ENCODE assay signal across 2 mouse cellular contexts in the genomic region with DNA sequence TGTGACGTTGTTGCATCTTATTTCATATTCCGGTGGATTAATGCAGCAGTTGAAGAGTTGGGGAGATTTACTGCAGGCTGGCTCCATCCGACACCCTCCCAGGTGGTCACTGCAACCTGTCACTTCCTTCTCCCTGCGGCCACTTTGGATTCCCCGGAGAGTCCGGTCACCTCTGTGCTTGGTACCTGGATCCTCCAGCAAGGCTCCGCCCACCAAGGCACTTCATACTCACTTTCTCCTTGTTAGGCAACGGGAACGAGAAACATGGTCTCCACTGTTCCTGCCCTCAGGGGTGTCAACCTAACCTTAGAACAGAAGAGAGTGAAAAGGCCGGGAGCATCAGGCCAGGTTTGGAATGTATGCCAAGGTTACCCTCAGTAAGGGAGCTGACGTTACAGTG.
TF ChIP-seq lines count a peak whose summit lies in the region.

No protein-coding gene starts in this region.

TF ChIP-seq in MEL, 35 proteins besides CTCF, POLR2A, EP300 and RAD21 (continued from another document):
- TF ChIP-seq POLR2AphosphoS5 (IDR thresholded peaks at IDR 0.05; ENCODE audit: borderline replicate concordance, low read depth, low read length): no peak
- TF ChIP-seq TCF12 (IDR thresholded peaks at IDR 0.05; ENCODE audit: low read depth, low read length): no peak
- TF ChIP-seq ZC3H11A (IDR thresholded peaks at IDR 0.05; ENCODE audit: low read depth, low read length): no peak
- no peak for TF ChIP-seq USF2 (IDR thresholded peaks at IDR 0.05; ENCODE audit: borderline replicate concordance in 1 of 2, insufficient read depth in 1 of 2, low read depth in 1 of 2, low read length in 2 of 2)
- TF ChIP-seq UBTF (IDR thresholded peaks at IDR 0.05; ENCODE audit: borderline replicate concordance, insufficient read depth, low read depth, low read length): no peak
- TF ChIP-seq ELF1 (IDR thresholded peaks at IDR 0.05; ENCODE audit: low read depth, low read length): no peak
- no peak for TF ChIP-seq MEF2A (IDR thresholded peaks at IDR 0.05; ENCODE audit: extremely low read depth, insufficient replicate concordance, low read depth, low read length, poor library complexity, severe bottlenecking)
- TF ChIP-seq ZNF384 (IDR thresholded peaks at IDR 0.05; ENCODE audit: low read depth, low read length): no peak
- TF ChIP-seq MYC (IDR thresholded peaks at IDR 0.05; ENCODE audit: low read depth, low read length): no peak
- no peak for TF ChIP-seq JUND (IDR thresholded peaks at IDR 0.05; ENCODE audit: low read depth, low read length)
- TF ChIP-seq ZMIZ1 (IDR thresholded peaks at IDR 0.05; ENCODE audit: low read depth, low read length): no peak
- no peak for TF ChIP-seq SMC3 (IDR thresholded peaks at IDR 0.05; ENCODE audit: low read depth, low read length)
- TF ChIP-seq NRF1 (IDR thresholded peaks at IDR 0.05; ENCODE audit: insufficient read depth, low read depth, low read length, poor library complexity, severe bottlenecking): no peak
- no peak for TF ChIP-seq CHD2 (IDR thresholded peaks at IDR 0.05; ENCODE audit: low read length)
- no peak for TF ChIP-seq HCFC1 (IDR thresholded peaks at IDR 0.05; ENCODE audit: low read depth, low read length)
- no peak for TF ChIP-seq GABPA (IDR thresholded peaks at IDR 0.05; ENCODE audit: low read depth, low read length)
- TF ChIP-seq BHLHE40 (IDR thresholded peaks at IDR 0.05; ENCODE audit: borderline replicate concordance, low read depth, low read length): no peak
- no peak for TF ChIP-seq USF1 (IDR thresholded peaks at IDR 0.05; ENCODE audit: low read depth, low read length)

TF ChIP-seq in myocyte, 11 proteins besides CTCF, POLR2A, EP300 and RAD21:
- TF ChIP-seq MYOG (IDR thresholded peaks at IDR 0.05; ENCODE audit: control insufficient read depth in 1 of 3, insufficient read depth in 1 of 3, insufficient read length in 2 of 3, low read depth in 2 of 3) (no peak), CEBPB (IDR thresholded peaks at IDR 0.05; ENCODE audit: insufficient read depth, poor library complexity, severe bottlenecking) (no peak), MAX (IDR thresholded peaks at IDR 0.05; ENCODE audit: low read depth) (no peak), REST (IDR thresholded peaks at IDR 0.05; ENCODE audit: insufficient read depth, insufficient read length) (no peak), POLR2AphosphoS2 (IDR thresholded peaks at IDR 0.05; ENCODE audit: insufficient read length, low read depth) (no peak)
